ENCODE assay signal across 18 mouse cellular contexts in the genomic region with DNA sequence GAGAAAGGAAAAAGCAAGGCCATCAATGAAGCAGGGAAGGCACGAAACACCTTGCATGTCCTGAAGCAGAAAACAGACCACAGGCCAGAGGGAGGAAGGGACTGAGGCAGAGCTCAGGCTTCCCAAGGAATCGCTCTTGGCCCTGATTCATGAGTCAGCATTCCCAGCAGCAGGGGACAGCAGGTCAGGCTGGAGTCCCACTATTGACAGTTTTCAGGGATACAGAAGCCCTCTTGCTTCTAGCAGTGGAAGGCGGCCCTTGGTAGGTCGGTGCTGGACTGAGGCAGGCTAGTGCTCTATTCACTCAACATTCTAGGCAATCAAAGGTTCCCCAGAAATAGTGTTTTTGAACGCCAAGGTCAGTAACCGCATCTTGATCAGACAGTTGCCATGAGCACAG. TPM values are rescaled to one million over a fixed set of nuclear protein-coding genes. Genes with fewer than 3 reads are reported as not detected.
A peak's percentile ranks its signal among the peaks of the same experiment; 100 is the strongest.
DNase-seq lines count a peak whose midpoint lies in the region; ATAC-seq lines count a peak whose summit lies in the region.
"Had no signal": no experiment of that assay in that cellular context is flagged by ENCODE, and none has a peak within 500 bp of the region (broad histone marks: within the 10 kb centered on the region; RNA-seq: fewer than 3 reads in every experiment).

No protein-coding gene starts in this region.

- no peak overlapping the region for H3K4me3 ChIP-seq in hindbrain, embryonic 13.5 days
- H3K4me3 ChIP-seq in hindbrain, embryonic 11.5 days (ENCODE audit: low read depth, low read length): no peak overlapping the region
- H3K4me3 ChIP-seq in liver, embryonic 12.5 days: peak overlapping the region; percentile 26; the same call in 1 of the 2 replicates
- H3K4me3 ChIP-seq: embryonic facial prominence, embryonic 13.5 days; forebrain, embryonic 12.5 days; hindbrain, embryonic 15.5 days; left cerebral cortex, adult 2 months; neural tube, embryonic 12.5 days had no signal

- H3K9me3 ChIP-seq in hindbrain, embryonic 13.5 days: no peaks in the 10 kb centered on the region
- H3K9me3 ChIP-seq in hindbrain, embryonic 11.5 days (ENCODE audit: control insufficient read depth, low read length): no peaks in the 10 kb centered on the region
- no peaks in the 10 kb centered on the region for H3K9me3 ChIP-seq in liver, embryonic 12.5 days (replicated peaks)
- H3K9me3 ChIP-seq: embryonic facial prominence, embryonic 13.5 days; forebrain, embryonic 12.5 days; hindbrain, embryonic 15.5 days; neural tube, embryonic 12.5 days had no signal

- no peaks in the 10 kb centered on the region for H3K36me3 ChIP-seq in hindbrain, embryonic 13.5 days
- no peaks in the 10 kb centered on the region for H3K36me3 ChIP-seq in hindbrain, embryonic 11.5 days (ENCODE audit: control insufficient read depth, insufficient read depth, low read length)
- H3K36me3 ChIP-seq in liver, embryonic 12.5 days: peaks cover 25% of the 10 kb centered on the region
- H3K36me3 ChIP-seq: embryonic facial prominence, embryonic 13.5 days; forebrain, embryonic 12.5 days; hindbrain, embryonic 15.5 days; neural tube, embryonic 12.5 days had no signal

- H3K9ac ChIP-seq in hindbrain, embryonic 13.5 days: peak overlapping the region; percentile 43; the same call in 1 of the 2 replicates
- H3K9ac ChIP-seq in hindbrain, embryonic 11.5 days (ENCODE audit: low read depth, low read length): no peak overlapping the region
- H3K9ac ChIP-seq in liver, embryonic 12.5 days: peak overlapping the region; percentile 61
- H3K9ac ChIP-seq: embryonic facial prominence, embryonic 13.5 days; forebrain, embryonic 12.5 days; hindbrain, embryonic 15.5 days; neural tube, embryonic 12.5 days had no signal

- DNase-seq in cerebellum, postnatal 25 days: peak; percentile 59 to 63
- no peak for DNase-seq in cerebellum, adult 9-10 months
- no peak for DNase-seq in hindbrain, embryonic 11.5 days (ENCODE audit: low spot score)
- peak; percentile 39 for DNase-seq in adipocyte (ENCODE audit: low spot score)
- no peak for DNase-seq in lung, postnatal 10 days
- DNase-seq: adrenal gland, adult 8-10 months; kidney, adult 9 months; lung, postnatal 4 days had no signal

- no peak overlapping the region for H3K4me2 ChIP-seq in hindbrain, embryonic 13.5 days
- no peak overlapping the region for H3K4me2 ChIP-seq in hindbrain, embryonic 11.5 days (replicated peaks; ENCODE audit: low read depth, low read length)
- H3K4me2 ChIP-seq in liver, embryonic 12.5 days: peak overlapping the region; percentile 80
- H3K4me2 ChIP-seq: embryonic facial prominence, embryonic 13.5 days; forebrain, embryonic 12.5 days; hindbrain, embryonic 15.5 days had no signal

- no peaks in the 10 kb centered on the region for H3K27me3 ChIP-seq in hindbrain, embryonic 13.5 days
- no peaks in the 10 kb centered on the region for H3K27me3 ChIP-seq in hindbrain, embryonic 11.5 days (ENCODE audit: control insufficient read depth, insufficient read depth, low read length)
- H3K27me3 ChIP-seq in liver, embryonic 12.5 days (replicated peaks): no peaks in the 10 kb centered on the region
- H3K27me3 ChIP-seq: embryonic facial prominence, embryonic 13.5 days; forebrain, embryonic 12.5 days; hindbrain, embryonic 15.5 days; neural tube, embryonic 12.5 days; Patski had no signal

- peak overlapping the region; percentile 18; the same call in 1 of the 2 replicates for H3K27ac ChIP-seq in hindbrain, embryonic 13.5 days
- no peak overlapping the region for H3K27ac ChIP-seq in hindbrain, embryonic 11.5 days (ENCODE audit: low read depth, low read length)
- H3K27ac ChIP-seq in liver, embryonic 12.5 days: peak overlapping the region; percentile 97
- H3K27ac ChIP-seq: embryonic facial prominence, embryonic 13.5 days; forebrain, embryonic 12.5 days; hindbrain, embryonic 15.5 days; neural tube, embryonic 12.5 days had no signal

- peaks cover 98% of the 10 kb centered on the region for H3K4me1 ChIP-seq in hindbrain, embryonic 13.5 days (replicated peaks)
- H3K4me1 ChIP-seq in hindbrain, embryonic 11.5 days (replicated peaks; ENCODE audit: control insufficient read depth, insufficient read depth, low read length): peaks cover 8% of the 10 kb centered on the region
- peaks cover 96% of the 10 kb centered on the region for H3K4me1 ChIP-seq in liver, embryonic 12.5 days

- 50% methylated on average over 6 of the region's 6 CpGs for WGBS in hindbrain, embryonic 13.5 days
- 57% methylated on average over 6 of the region's 6 CpGs for WGBS in hindbrain, embryonic 11.5 days
- 74% methylated on average over 6 of the region's 6 CpGs for WGBS in liver, embryonic 12.5 days (ENCODE audit: insufficient replicate concordance)

- ATAC-seq in hindbrain, embryonic 13.5 days (ENCODE audit: low FRiP score): no peak
- no peak for ATAC-seq in hindbrain, embryonic 11.5 days (ENCODE audit: low FRiP score)
- no peak for ATAC-seq in liver, embryonic 12.5 days
- no peak for ATAC-seq in megakaryocyte progenitor cell, adult 5-6 weeks (replicated peaks; ENCODE audit: poor library complexity)
- ATAC-seq: Patski had no signal

RNA-seq across cellular contexts. Expression of a gene that starts 6.8 kb away (rescaled TPM):
- 14.1 and 14.8 TPM in 2 replicates for polyA plus RNA-seq in hindbrain, embryonic 13.5 days (2015; fragmentation: Nextera tagmentation; extraction: Ambion mirVana)
- polyA plus RNA-seq in hindbrain, embryonic 11.5 days (2014; fragmentation: Nextera tagmentation; extraction: Ambion mirVana): 17.5 and 18.8 TPM in 2 replicates
- 40.0 and 40.2 TPM in 2 replicates for polyA plus RNA-seq in liver, embryonic 12.5 days (2016; fragmentation: Nextera tagmentation; extraction: Ambion mirVana)
- 5.0 TPM in 2 replicates for total RNA-seq in megakaryocyte progenitor cell, adult 5-6 weeks (2015)
- 6.1 and 6.4 TPM in 2 replicates for total RNA-seq in megakaryocyte progenitor cell, adult 5-6 weeks (2017)

RNA-seq across cellular contexts. Expression of a gene that starts 11.7 kb away (rescaled TPM):
- polyA plus RNA-seq in hindbrain, embryonic 13.5 days (2015; fragmentation: Nextera tagmentation; extraction: Ambion mirVana): 0.36 and 1.0 TPM in 2 replicates
- polyA plus RNA-seq in hindbrain, embryonic 11.5 days (2014; fragmentation: Nextera tagmentation; extraction: Ambion mirVana): not detected in 2 replicates
- not detected in 2 replicates for polyA plus RNA-seq in liver, embryonic 12.5 days (2016; fragmentation: Nextera tagmentation; extraction: Ambion mirVana)
- total RNA-seq in megakaryocyte progenitor cell, adult 5-6 weeks (2015): not detected in 2 replicates
- not detected in 2 replicates for total RNA-seq in megakaryocyte progenitor cell, adult 5-6 weeks (2017)
- total RNA-seq: adrenal gland, adult 8-10 months; granulocyte monocyte progenitor cell, adult 5-6 weeks had no signal
- polyA plus RNA-seq: embryonic facial prominence, embryonic 13.5 days; hindbrain, embryonic 15.5 days; neural tube, embryonic 12.5 days; Patski had no signal

RNA-seq across cellular contexts. Expression of a gene that starts 43.8 kb away (rescaled TPM):
- polyA plus RNA-seq in hindbrain, embryonic 13.5 days (2015; fragmentation: Nextera tagmentation; extraction: Ambion mirVana): 3.1 and 3.3 TPM in 2 replicates
- 8.1 and 10.0 TPM in 2 replicates for polyA plus RNA-seq in hindbrain, embryonic 11.5 days (2014; fragmentation: Nextera tagmentation; extraction: Ambion mirVana)
- polyA plus RNA-seq in liver, embryonic 12.5 days (2016; fragmentation: Nextera tagmentation; extraction: Ambion mirVana): 26.9 and 28.0 TPM in 2 replicates
- total RNA-seq in megakaryocyte progenitor cell, adult 5-6 weeks (2015): 7.6 and 15.5 TPM in 2 replicates
- 6.7 and 26.1 TPM in 2 replicates for total RNA-seq in megakaryocyte progenitor cell, adult 5-6 weeks (2017)
- total RNA-seq: granulocyte monocyte progenitor cell, adult 5-6 weeks had no signal

RNA-seq across cellular contexts. Expression of a gene that starts 52.3 kb away (rescaled TPM):
- 1.8 and 2.1 TPM in 2 replicates for polyA plus RNA-seq in hindbrain, embryonic 13.5 days (2015; fragmentation: Nextera tagmentation; extraction: Ambion mirVana)
- polyA plus RNA-seq in hindbrain, embryonic 11.5 days (2014; fragmentation: Nextera tagmentation; extraction: Ambion mirVana): 2.1 and 2.7 TPM in 2 replicates
- 8.0 and 8.5 TPM in 2 replicates for polyA plus RNA-seq in liver, embryonic 12.5 days (2016; fragmentation: Nextera tagmentation; extraction: Ambion mirVana)
- 3.7 and 4.9 TPM in 2 replicates for total RNA-seq in megakaryocyte progenitor cell, adult 5-6 weeks (2015)
- total RNA-seq in megakaryocyte progenitor cell, adult 5-6 weeks (2017): 2.7 and 3.5 TPM in 2 replicates

Comparison
In these comparisons a context has a peak if more than half of its experiments do, and no peak if none do; other contexts are left out.
1. DNase-seq: peak in cerebellum, postnatal 25 days (2 of 2) and adipocyte (single experiment); none in cerebellum, adult 9-10 months (single experiment), hindbrain, embryonic 11.5 days (single experiment) and lung, postnatal 10 days (single experiment).